Mouse (Mus musculus) neural tube, embryonic 10.5 days (tissue): Measurements from ENCODE around the gene Pcsk2.

Experiments used
- DNase-seq: peaks from one replicate; pipeline ENCODE4 v3.0.0-alpha.2; 2017; ENCODE audit warnings: low spot score; ENCODE audit errors: extremely low spot score

Gene Pcsk2

DNA sequence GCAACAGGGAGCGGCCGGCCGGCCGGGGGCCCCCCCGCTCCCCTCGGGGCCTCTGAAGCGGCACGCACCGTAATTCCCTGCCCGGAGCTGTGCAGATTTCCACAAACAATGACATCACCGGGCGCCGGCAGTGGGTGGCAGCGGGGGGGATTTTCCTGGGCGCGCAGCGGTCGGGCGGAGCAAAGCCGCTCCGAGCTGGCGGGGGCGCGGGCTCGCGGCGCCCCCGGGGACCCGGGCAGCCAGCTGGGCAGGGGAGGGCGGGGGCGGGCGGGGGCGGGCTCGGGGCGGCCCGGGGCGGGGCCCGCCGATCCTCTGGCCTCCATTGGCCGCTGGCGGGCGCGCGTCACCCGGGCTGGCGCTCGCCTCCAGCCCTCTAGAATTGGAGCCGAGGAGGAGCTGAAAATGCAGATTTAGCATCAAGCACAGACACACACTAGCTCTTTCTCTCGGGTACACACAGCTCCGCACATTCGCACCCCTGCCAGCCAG, at the start of gene Pcsk2:
Gene Pcsk2 (plus strand): TSS at position 399 of the 489 bp plus-strand sequence.
- DNase-seq: peak; percentile 73

DNA sequence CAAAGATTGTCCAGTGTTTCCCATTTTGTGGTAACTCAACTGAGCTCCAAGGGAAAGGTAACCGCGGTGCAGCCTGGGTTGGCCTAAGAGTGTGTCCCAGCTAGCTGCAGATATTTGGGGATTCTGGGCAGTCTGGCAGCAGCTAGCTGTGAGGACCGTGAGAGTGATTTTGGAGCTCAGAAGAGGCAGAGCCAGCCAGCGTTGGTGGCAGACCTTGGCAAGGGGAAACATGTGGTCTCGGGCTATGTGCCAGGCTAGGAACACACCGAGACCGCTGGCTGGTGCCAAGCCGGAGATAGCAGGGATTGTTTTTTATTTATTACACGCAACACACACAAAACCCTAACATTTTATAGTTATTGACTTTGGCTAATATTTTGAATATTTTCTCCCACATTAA, 45.1 kb upstream of the Pcsk2 start:
- DNase-seq: no peak

- DNase-seq: no peak
Observed at GRCm38 (mm10) chr2:143501760-143502159, 44.2 kb upstream of the Pcsk2 start.

DNA sequence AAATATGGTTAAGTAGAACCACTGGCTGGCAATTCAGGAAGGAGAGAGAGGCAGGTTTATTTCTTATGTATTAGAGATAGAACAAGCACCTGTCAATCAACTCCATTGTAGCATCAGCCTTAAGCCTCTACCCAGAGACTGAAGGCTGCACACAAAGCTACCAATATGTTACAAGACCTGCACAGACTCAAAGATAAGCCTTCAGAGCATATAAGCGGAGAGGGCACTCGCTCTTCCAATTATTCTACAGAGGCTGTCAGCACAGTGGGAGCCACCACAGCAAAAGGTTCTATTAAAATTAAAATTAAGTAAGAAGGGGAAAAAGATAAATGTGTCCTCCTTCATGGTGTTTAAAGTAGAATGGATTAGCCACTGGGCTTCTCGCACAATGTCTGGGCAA, 43.8 kb upstream of the Pcsk2 start:
- no peak for DNase-seq

GRCm38 (mm10) chr2:143536485-143536884, 9.5 kb upstream of the Pcsk2 start:
- DNase-seq: peak; percentile 47

DNA sequence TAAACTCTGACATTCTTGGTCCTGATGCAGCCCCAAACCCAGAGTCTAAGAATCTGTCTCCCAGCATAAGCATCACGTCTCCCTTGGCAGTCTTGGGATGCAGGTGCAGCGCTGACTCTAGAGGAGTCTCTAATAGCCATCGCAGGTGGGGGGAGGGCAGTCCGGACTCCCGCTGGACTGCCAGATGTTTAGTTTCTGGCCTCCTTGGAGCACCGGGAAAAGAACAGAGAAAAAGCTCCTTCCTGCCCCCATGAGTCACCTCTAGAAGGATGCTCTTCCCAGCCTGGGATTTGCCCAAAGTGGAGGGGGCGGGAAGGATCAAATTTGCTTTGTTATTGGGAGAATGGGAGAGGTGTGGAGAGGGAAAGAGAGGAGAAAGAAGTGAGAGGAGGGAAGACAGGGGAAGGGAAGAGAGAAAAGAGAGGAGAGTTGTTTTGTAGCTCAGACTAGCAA, 631 bp upstream of the Pcsk2 start:
- peak; percentile 47 for DNase-seq

GRCm38 (mm10) chr2:143546412-143547211, 656 bp downstream of the Pcsk2 start:
- DNase-seq: peak; percentile 64

DNA sequence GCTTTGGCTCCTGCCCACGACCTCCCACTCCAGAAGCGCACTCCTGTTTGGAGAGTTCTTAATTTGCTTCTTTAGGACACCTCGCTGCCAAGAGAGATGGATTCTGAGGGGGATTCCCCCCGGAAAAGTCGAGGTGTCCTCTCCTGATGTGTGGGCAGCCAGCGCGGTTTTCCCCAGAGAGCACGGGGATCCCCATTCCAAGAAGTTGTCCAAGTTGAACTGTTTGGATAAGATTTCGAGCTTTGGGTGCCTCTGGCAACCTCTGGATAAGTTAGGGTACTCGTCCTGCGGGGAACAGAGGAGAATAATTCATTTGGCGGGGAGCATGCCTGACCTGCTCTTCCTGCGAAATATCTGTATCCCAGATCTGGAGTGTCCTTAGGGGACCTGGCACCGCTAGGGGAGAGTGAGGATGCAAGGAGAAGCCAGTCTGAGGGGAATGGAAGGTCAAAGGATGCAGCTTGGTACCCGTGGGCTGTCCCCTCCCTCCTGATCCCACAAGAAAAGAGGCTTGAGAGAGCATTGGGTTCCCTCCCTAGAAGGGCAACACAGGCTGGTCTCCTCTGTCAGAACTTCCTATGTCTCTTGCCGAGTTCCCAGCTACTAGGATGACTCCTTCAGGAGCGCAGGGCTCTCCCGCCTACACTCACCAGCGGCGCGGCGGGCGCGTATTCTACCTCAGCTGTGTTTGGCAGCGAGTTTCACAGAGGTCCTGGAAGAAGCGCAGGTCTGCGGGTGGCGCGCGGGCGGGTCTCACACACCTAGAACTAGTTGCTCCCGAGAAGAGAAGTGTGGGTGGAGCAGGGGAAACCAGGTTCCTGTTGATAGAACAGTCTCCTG, 1.5 kb downstream of the Pcsk2 start:
- peak; percentile 27 for DNase-seq

DNA sequence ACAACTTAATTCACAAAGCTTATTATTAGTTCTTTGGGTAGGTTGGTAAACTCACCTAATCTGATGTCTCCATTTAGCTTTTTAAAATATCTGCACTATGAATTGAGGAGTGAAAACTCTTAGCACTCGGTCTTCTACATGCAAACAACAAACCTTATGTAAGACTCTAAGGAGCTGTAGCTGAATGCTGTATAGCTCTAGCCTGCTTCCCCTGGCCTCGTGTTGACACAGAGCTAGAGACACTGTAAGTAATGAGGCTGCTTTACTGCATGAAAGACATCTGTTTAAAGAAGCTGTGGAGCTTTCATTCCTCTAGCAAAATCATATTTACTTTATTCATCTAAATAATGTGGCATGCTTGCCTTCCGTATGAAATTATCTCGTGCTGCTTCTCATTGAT, 14.4 kb downstream of the Pcsk2 start:
- DNase-seq: no peak

- no peak for DNase-seq
Observed at GRCm38 (mm10) chr2:143565062-143565461, 19.1 kb downstream of the Pcsk2 start.

DNA sequence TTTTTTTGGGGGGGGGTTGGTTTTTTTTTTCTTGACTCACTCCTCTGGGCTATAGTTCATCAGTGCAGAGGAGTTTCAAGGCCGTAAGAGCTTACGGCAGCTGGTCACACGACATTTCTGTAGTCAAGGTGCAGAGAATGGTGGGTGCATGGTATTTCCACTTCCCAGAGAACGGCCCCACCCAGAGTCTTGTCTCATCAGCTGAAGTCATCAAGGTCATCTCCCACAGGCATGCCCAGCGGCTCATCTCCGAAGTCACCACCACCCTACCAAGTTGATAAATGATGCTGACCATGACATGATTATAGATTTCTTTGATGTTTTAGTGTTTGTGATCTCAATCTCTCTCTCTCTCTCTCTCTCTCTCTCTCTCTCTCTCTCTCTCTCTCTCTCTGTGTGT, 20.0 kb downstream of the Pcsk2 start:
- DNase-seq: no peak

GRCm38 (mm10) chr2:143585341-143585740, 39.4 kb downstream of the Pcsk2 start:
- no peak for DNase-seq

GRCm38 (mm10) chr2:143590398-143590797, 44.4 kb downstream of the Pcsk2 start:
- DNase-seq: no peak

DNA sequence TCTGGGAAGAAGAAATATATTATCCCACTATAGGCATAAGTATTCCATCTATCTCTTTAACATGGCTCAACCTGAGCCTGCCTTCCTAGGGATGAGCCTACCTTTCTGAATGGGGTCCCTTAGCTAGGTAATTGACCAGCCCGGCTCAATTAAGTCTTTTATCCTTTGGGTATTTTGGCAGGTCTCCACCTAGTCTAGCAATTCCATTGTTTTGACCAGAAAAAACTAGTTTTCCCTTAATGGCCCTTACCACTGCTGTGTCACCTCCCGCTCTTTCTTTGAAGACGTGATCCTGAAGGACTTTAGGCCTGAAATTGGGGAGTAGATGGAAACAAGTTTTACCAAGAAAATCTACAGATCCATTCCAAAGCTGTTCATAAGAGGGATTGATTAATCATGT, 57.1 kb downstream of the Pcsk2 start:
- DNase-seq: no peak

GRCm38 (mm10) chr2:143603871-143604512, 58.0 kb downstream of the Pcsk2 start:
- DNase-seq: no peak

DNA sequence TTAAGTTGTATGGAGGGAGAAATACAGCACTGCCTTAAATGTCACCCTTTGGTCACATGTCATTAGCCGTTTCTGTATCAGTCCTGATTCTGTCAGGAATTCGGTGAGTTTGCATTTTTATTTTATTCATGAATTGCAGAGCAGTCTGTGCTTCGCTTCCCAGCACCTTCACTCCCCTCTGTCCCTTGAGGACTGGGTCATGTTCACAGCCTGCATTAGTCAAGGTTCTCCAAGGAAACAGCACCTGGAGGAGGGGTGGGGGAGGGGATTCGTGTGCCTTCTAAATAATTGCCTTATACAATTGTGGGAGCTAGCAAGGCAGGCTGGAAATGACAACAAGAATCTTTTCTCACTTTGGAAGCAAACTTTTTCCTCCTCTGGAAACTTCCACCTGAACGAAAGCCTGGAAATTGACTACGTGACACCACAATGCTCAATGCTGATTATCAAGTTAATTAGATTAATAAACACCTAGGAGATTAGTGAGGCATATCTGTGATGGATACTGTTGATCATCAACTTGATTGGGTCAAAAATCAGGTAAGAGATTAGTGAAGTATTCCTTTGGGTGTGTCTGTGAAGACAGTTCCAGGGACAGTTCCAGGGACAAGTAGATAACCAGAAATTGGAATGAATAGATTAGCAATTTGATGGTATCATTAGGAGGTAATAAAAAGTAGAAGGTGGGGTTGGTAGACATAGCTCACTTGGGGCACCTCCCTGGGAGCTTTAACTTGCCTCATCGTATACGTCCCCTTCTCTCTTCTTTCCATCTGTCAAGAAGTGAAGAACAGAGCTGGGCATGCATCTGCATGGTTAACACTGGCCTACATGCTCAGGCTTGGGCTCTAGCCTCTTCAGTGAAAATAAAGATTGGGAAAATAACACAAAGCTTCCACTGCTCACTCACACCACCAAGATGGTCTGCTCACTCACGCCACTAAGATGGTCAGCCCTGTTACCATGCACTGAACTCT, 64.7 kb downstream of the Pcsk2 start:
- DNase-seq: no peak

- no peak for DNase-seq
Observed at GRCm38 (mm10) chr2:143613466-143613865, 67.5 kb downstream of the Pcsk2 start.

DNA sequence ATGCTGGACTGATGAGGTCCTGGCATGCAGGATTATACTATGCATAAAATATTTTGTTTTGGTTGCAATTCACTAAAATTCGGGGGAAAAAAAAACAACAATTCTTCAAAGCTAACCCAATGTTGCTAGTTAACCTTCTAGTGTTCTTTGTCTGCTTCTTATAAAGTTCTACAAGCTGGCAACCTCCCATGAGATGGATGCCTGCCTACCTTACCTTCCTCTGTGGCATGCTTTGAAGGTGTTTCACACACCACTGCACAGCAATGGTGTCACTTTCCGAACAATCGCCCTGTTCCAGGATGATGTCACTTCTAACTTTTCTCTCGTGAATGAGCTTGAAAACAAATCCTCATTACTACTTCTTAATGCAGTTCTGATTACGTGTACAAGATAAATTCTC, 68.8 kb downstream of the Pcsk2 start:
- DNase-seq: no peak

DNA sequence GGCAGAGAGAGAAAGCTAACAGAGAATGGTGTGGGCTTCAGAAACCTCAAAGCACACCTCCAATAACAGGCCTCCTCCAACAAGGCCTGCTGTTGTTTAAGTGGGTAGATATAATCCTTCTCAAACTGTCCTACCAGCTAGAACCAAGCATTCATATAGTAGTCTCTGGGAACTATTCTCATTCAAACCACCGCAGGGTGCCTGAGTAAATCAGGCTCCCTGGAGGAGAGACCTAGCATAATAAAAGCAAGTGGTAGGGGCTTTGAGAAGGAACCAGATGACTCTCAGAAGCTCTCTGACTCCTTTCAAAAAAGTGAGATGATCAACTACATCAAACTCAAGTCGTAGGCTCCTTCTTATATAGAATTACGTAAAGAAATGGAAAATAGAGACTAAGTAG, 75.0 kb downstream of the Pcsk2 start:
- no peak for DNase-seq

GRCm38 (mm10) chr2:143623916-143624315, 78.0 kb downstream of the Pcsk2 start:
- DNase-seq: no peak

DNA sequence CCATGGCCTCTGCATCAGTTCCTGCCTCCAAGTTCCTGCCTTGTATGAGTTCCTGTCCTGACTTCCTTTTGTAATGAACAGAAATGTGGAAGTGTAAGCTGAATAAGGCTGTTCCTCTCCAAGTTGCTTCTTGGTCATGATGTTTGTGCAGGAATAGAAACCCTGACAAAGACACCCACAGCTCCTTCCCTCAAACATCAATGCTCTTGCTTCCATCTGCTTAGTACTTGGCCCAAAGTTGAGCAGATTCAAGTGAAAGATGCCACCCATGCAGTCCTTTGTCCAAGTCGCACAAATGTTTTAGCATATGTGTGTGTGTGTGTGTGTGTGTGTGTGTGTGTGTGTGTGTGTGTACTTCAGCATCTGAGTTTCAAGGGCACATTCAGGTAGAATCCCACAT, 97.3 kb downstream of the Pcsk2 start:
- DNase-seq: no peak
